Mouse (Mus musculus): ENCODE data around the gene Duxf3. TPM values are rescaled to one million over a fixed set of nuclear protein-coding genes. Genes with fewer than 3 reads are reported as not detected.

The Duxf3 gene
- polyA plus RNA-seq, 1 experiment = not detected

GRCm38 (mm10) chr10:58211213-58211612, 21.3 kb downstream of the Duxf3 start:
- TF ChIP-seq POLR2AphosphoS2 (IDR thresholded peaks at IDR 0.05; ENCODE audit: insufficient read length, low read depth) (no peak), MYOG (IDR thresholded peaks at IDR 0.05; ENCODE audit: control insufficient read depth in 1 of 3, insufficient read depth in 1 of 3, insufficient read length in 2 of 3, low read depth in 2 of 3) (no peak), SRF (IDR thresholded peaks at IDR 0.05; ENCODE audit: control insufficient read depth, insufficient read length, low read depth) (no peak), POLR2A (IDR thresholded peaks at IDR 0.05; ENCODE audit: insufficient read length, low read depth) (no peak), TCF12 (IDR thresholded peaks at IDR 0.05; ENCODE audit: insufficient read depth, poor library complexity, severe bottlenecking) (no peak), REST (IDR thresholded peaks at IDR 0.05; ENCODE audit: insufficient read depth, insufficient read length) (no peak), CEBPB (IDR thresholded peaks at IDR 0.05; ENCODE audit: insufficient read depth, poor library complexity, severe bottlenecking) (no peak), USF1 (IDR thresholded peaks at IDR 0.05; ENCODE audit: low read depth) (no peak)
- Histone ChIP-seq H3K4me3 (no peak overlapping the region), H3K27me3 (ENCODE audit: control insufficient read depth, insufficient read depth, insufficient read length) (no peaks in the 10 kb centered on the region), H3K36me3 (ENCODE audit: control insufficient read depth, insufficient read depth) (no peaks in the 10 kb centered on the region), H3ac (ENCODE audit: control insufficient read depth, insufficient read length) (no peak overlapping the region), H3K4me2 (ENCODE audit: low read depth) (no peak overlapping the region), H3K79me2 (ENCODE audit: control insufficient read depth, insufficient read depth) (no peaks in the 10 kb centered on the region)

DNA sequence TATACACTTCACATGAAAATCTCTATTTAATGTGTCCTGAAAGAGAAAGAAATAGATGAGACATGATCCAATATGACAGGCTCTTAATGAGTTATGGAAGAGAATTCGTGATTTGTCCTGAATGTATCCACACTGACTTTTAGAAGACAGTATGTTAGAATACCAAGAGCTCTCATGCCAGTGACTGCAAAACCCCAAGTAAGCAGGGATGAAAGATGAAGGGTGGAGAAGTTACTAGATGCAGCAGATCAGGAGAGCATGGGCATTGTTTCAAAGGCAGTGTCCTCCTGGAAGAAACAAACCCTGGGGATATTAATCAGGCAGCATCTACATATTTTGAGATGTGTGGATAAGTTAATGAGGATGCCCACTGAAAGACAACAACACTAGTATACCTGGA, 22.0 kb downstream of the Duxf3 start:
- Histone ChIP-seq H3K27me3 (ENCODE audit: control insufficient read depth, insufficient read depth, insufficient read length) (no peaks in the 10 kb centered on the region), H3ac (ENCODE audit: control insufficient read depth, insufficient read length) (no peak overlapping the region), H3K36me3 (ENCODE audit: control insufficient read depth, insufficient read depth) (no peaks in the 10 kb centered on the region), H3K4me3 (no peak overlapping the region), H3K79me2 (ENCODE audit: control insufficient read depth, insufficient read depth) (no peaks in the 10 kb centered on the region), H3K4me2 (ENCODE audit: low read depth) (no peak overlapping the region)
- TF ChIP-seq POLR2AphosphoS2 (IDR thresholded peaks at IDR 0.05; ENCODE audit: insufficient read length, low read depth) (no peak), REST (IDR thresholded peaks at IDR 0.05; ENCODE audit: insufficient read depth, insufficient read length) (no peak)

- Histone ChIP-seq H3K36me3 (ENCODE audit: control insufficient read depth, insufficient read depth) (no peaks in the 10 kb centered on the region), H3K4me3 (no peak overlapping the region), H3ac (ENCODE audit: control insufficient read depth, insufficient read length) (no peak overlapping the region), H3K4me2 (ENCODE audit: low read depth) (no peak overlapping the region), H3K27me3 (ENCODE audit: control insufficient read depth, insufficient read depth, insufficient read length) (no peaks in the 10 kb centered on the region), H3K79me2 (ENCODE audit: control insufficient read depth, insufficient read depth) (no peaks in the 10 kb centered on the region)
- TF ChIP-seq USF1 (IDR thresholded peaks at IDR 0.05; ENCODE audit: low read depth) = no peak
- no peak for TF ChIP-seq TCF3 (IDR thresholded peaks at IDR 0.05; ENCODE audit: insufficient read length, low read depth)
- no peak for TF ChIP-seq E2F4 (IDR thresholded peaks at IDR 0.05; ENCODE audit: insufficient read depth)
- TF ChIP-seq MYOD1 (IDR thresholded peaks at IDR 0.05; ENCODE audit: control insufficient read depth in 1 of 3, insufficient read length in 2 of 3, low read depth in 2 of 3) = no peak
- TF ChIP-seq CEBPB (IDR thresholded peaks at IDR 0.05; ENCODE audit: insufficient read depth, poor library complexity, severe bottlenecking) = no peak
- no peak for TF ChIP-seq MAX (IDR thresholded peaks at IDR 0.05; ENCODE audit: low read depth)
- no peak for TF ChIP-seq TCF12 (IDR thresholded peaks at IDR 0.05; ENCODE audit: insufficient read depth, poor library complexity, severe bottlenecking)
- TF ChIP-seq REST (IDR thresholded peaks at IDR 0.05; ENCODE audit: insufficient read depth, insufficient read length) = no peak
- TF ChIP-seq MYOG (IDR thresholded peaks at IDR 0.05; ENCODE audit: control insufficient read depth in 1 of 3, insufficient read depth in 1 of 3, insufficient read length in 2 of 3, low read depth in 2 of 3) = no peak
- no peak for TF ChIP-seq SRF (IDR thresholded peaks at IDR 0.05; ENCODE audit: control insufficient read depth, insufficient read length, low read depth)
- no peak for TF ChIP-seq POLR2AphosphoS2 (IDR thresholded peaks at IDR 0.05; ENCODE audit: insufficient read length, low read depth)
- no peak for TF ChIP-seq POLR2A (IDR thresholded peaks at IDR 0.05; ENCODE audit: insufficient read length, low read depth)
These were observed 22.6 kb downstream of the Duxf3 start for GRCm38 (mm10) chr10:58209710-58210467.

DNA sequence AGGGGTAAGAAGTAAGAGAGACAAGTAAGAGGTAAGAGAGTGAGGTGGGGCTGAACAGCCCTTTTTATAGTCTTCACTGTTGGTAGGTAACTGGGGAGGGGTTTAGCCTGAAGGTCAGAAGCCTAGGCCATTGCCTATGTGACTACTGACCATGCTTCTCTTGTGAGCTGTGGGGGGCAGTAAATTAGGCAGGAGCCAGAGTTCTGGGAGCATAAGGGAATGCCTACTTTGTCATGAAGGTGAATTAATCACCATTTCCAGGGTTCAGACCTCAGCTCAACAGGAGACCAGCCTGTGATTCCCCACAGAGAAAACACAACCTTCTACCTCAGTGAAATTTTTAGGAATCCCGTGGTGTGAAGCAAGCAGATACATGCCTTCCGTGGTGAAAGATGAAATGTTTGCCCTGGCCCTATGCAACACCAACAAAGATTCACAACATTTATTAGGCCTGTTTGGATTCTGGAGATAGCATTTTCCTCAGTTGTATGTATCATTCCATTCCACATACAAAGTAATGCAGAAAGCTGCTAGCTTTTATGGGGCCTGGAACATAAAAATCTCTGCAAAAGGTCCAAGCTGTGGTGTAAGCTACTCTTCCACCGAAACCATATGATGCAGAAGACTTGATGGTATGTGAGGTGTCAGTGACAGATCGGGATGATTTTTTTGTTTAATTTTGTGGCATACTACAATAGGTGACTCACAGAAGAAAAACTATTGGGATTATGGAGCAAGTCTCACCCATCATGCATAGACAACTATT, 25.7 kb downstream of the Duxf3 start:
- H3K27me3 ChIP-seq (ENCODE audit: control insufficient read depth, insufficient read depth, insufficient read length) = no peaks in the 10 kb centered on the region
- H3ac ChIP-seq (ENCODE audit: control insufficient read depth, insufficient read length) = no peak overlapping the region
- no peaks in the 10 kb centered on the region for H3K79me2 ChIP-seq (ENCODE audit: control insufficient read depth, insufficient read depth)
- no peak for TF ChIP-seq MYOG (IDR thresholded peaks at IDR 0.05; ENCODE audit: control insufficient read depth in 1 of 3, insufficient read depth in 1 of 3, insufficient read length in 2 of 3, low read depth in 2 of 3)
- TF ChIP-seq TCF12 (IDR thresholded peaks at IDR 0.05; ENCODE audit: insufficient read depth, poor library complexity, severe bottlenecking) = no peak
- no peak for TF ChIP-seq CEBPB (IDR thresholded peaks at IDR 0.05; ENCODE audit: insufficient read depth, poor library complexity, severe bottlenecking)
- no peak for TF ChIP-seq SRF (IDR thresholded peaks at IDR 0.05; ENCODE audit: control insufficient read depth, insufficient read length, low read depth)
- TF ChIP-seq TCF3 (IDR thresholded peaks at IDR 0.05; ENCODE audit: insufficient read length, low read depth) = no peak
- TF ChIP-seq POLR2A (IDR thresholded peaks at IDR 0.05; ENCODE audit: insufficient read length, low read depth) = no peak
- no peak for TF ChIP-seq REST (IDR thresholded peaks at IDR 0.05; ENCODE audit: insufficient read depth, insufficient read length)
- TF ChIP-seq MAX (IDR thresholded peaks at IDR 0.05; ENCODE audit: low read depth) = no peak
- no peak for TF ChIP-seq POLR2AphosphoS2 (IDR thresholded peaks at IDR 0.05; ENCODE audit: insufficient read length, low read depth)
- TF ChIP-seq USF1 (IDR thresholded peaks at IDR 0.05; ENCODE audit: low read depth) = no peak
- no peak for TF ChIP-seq MYOD1 (IDR thresholded peaks at IDR 0.05; ENCODE audit: control insufficient read depth in 1 of 3, insufficient read length in 2 of 3, low read depth in 2 of 3)
- TF ChIP-seq E2F4 (IDR thresholded peaks at IDR 0.05; ENCODE audit: insufficient read depth) = no peak
- H3K4me3 ChIP-seq = no peak overlapping the region
- no peak overlapping the region for H3K4me2 ChIP-seq (ENCODE audit: low read depth)
- no peaks in the 10 kb centered on the region for H3K36me3 ChIP-seq (ENCODE audit: control insufficient read depth, insufficient read depth)
